Mouse (Mus musculus) stomach, postnatal 0 days (tissue): ENCODE data around the gene Alyref2. TPM values are rescaled to one million over a fixed set of nuclear protein-coding genes. Genes with fewer than 3 reads are reported as not detected.
A peak's percentile ranks its signal among the peaks of the same experiment; 100 is the strongest.

Experiments
- ATAC-seq: fragments of 200-750 bp; cut with Nextera tagmentation; 2 replicates; pipeline ENCODE4 v1.8.0; 2017; ENCODE audit not compliant: low FRiP score, low TSS enrichment
- DNase-seq: peaks from one replicate; pipeline ENCODE4 v3.0.0-alpha.2; 2016; ENCODE audit warnings: low spot score
- H3K27ac ChIP-seq: fragments of 300-500 bp; sonication (generic); replicated peaks from 2 replicates; pipeline ENCODE4 v1.5.1; 2014; ENCODE audit warnings: mild to moderate bottlenecking, control low read depth
- H3K27me3 ChIP-seq: fragments of 300-500 bp; sonication (generic); 2 replicates; pipeline ENCODE4 v1.6.1; 2014; ENCODE audit warnings: low read length; ENCODE audit not compliant: control insufficient read depth, insufficient read depth
- H3K36me3 ChIP-seq: fragments of 300-500 bp; sonication (generic); 2 replicates; pipeline ENCODE4 v1.6.1; 2014; ENCODE audit warnings: low read length, mixed read lengths; ENCODE audit not compliant: control insufficient read depth, insufficient read depth
- H3K4me1 ChIP-seq: fragments of 300-500 bp; sonication (generic); replicated peaks from 2 replicates; pipeline ENCODE4 v1.6.1; 2014; ENCODE audit warnings: antibody characterized with exemption; ENCODE audit not compliant: control insufficient read depth, insufficient read depth
- H3K4me2 ChIP-seq: fragments of 300-500 bp; sonication (generic); replicated peaks from 2 replicates; pipeline ENCODE4 v1.6.1; 2014; ENCODE audit warnings: low read depth, mild to moderate bottlenecking, control low read depth, moderate library complexity
- H3K4me3 ChIP-seq: fragments of 300-500 bp; sonication (generic); 2 replicates; pipeline ENCODE4 v1.5.1; 2014; ENCODE audit warnings: low read depth, low read length, control low read depth
- H3K9ac ChIP-seq: fragments of 300-500 bp; sonication (generic); 2 replicates; pipeline ENCODE4 v1.6.1; 2014; ENCODE audit warnings: mild to moderate bottlenecking, low read length, control low read depth, mixed read lengths
- H3K9me3 ChIP-seq: fragments of 300-500 bp; sonication (generic); 2 replicates; pipeline ENCODE4 v1.6.1; 2016; ENCODE audit warnings: low read length; ENCODE audit not compliant: control insufficient read depth
- CTCF ChIP-seq: IDR thresholded peaks from 2 replicates; pipeline ENCODE4 v1.5.1; 2016; ENCODE audit warnings: antibody characterized with exemption, low read depth, mild to moderate bottlenecking, moderate library complexity
- EP300 ChIP-seq: optimal IDR thresholded peaks from 2 replicates; pipeline ENCODE3; 2016; ENCODE audit warnings: antibody characterized with exemption
- WGBS: fragments of 180-500 bp; shearing (Covaris S2); extraction: QIAGEN DNeasy Blood & Tissue Kit; methylation state at CpG from one replicate; pipeline ENCODE4 v1.1.7; 2014; 5-methylcytosine and 5-hydroxymethylcytosine counted together
- polyA plus RNA-seq: library from polyadenylated mRNA; unstranded; fragments of >200 nt; fragmentation: Nextera tagmentation; extraction: Ambion mirVana; gene quantifications from 2 replicates; pipeline ENCODE4 v1.2.1, GENCODE M21; 2015

Gene Alyref2
- polyA plus RNA-seq, 1 experiment from 2014 or later, result 11.2 TPM

DNA sequence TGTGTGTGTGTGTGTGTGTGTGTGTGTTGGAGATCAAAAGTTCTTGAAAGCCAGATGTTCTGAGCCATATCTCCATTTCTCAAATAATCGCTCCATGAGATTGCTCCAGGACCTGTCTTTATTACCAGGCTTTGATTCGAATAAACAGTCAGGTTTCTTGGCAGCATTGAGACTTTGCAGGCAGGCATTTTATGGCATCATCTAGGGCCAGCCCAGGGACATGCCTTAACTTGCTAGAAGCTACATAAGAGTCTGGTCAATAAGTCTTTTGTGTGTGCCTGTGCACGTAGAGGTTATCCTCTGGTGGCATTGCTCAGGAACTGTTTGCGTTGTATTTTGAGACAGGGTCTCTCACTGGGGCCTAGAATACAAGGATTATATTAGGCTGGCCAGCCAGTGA lies 29.8 kb upstream of the Alyref2 start:
- DNase-seq (no peak), ATAC-seq (no peak)
- no peak for TF ChIP-seq EP300
- no peak for TF ChIP-seq CTCF
- H3K36me3 ChIP-seq, result no peaks in the 10 kb centered on the region
- H3K4me2 ChIP-seq, result no peak overlapping the region
- H3K4me1 ChIP-seq, result no peaks in the 10 kb centered on the region
- H3K27me3 ChIP-seq, result no peaks in the 10 kb centered on the region
- no peak overlapping the region for H3K27ac ChIP-seq
- no peak overlapping the region for H3K4me3 ChIP-seq
- 61% methylated on average over 4 of the region's 4 CpGs for WGBS
- no peak overlapping the region for H3K9ac ChIP-seq
- no peaks in the 10 kb centered on the region for H3K9me3 ChIP-seq

DNA sequence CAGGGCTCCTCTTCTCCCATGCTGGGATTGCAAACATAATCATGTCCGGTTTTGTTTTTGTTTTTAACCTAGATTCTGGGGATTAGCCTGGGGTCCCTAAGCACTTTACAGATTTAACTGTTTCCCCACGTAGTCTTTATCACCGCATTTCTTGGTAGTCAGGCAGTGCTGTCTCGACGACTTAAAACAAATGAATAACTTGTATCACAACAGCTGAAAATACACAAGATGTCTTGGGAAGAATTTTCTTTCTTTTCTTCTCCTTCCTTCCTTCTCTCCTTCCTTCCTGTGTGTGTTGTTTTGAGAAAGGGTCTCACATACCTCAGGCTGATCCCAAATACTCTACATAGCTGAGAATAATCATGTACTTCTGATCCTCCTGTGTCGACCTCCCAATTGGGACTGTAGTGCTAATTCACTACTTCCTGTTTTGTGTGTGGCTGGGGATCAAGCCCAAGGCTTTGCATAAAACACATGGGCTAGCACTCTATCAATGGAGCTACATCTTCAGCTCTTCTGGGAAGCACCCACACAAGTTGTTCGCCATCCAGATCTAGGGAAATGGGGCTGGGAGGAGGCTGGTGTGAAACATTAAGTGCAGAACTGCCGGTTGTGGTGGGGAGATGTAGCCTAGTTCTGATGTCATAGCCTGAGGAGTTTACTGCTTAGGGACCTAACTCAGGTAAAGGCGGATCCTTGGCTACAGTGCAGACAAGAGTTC lies 29.2 kb upstream of the Alyref2 start:
- Histone ChIP-seq H3K9me3 (no peaks in the 10 kb centered on the region), H3K36me3 (no peaks in the 10 kb centered on the region), H3K4me1 (no peaks in the 10 kb centered on the region), H3K27ac (no peak overlapping the region), H3K27me3 (no peaks in the 10 kb centered on the region), H3K9ac (no peak overlapping the region), H3K4me3 (no peak overlapping the region), H3K4me2 (no peak overlapping the region)
- no peak for TF ChIP-seq CTCF
- TF ChIP-seq EP300, result no peak
- DNase-seq, result no peak
- no peak for ATAC-seq
- 62% methylated on average over 9 of the region's 9 CpGs for WGBS

DNA sequence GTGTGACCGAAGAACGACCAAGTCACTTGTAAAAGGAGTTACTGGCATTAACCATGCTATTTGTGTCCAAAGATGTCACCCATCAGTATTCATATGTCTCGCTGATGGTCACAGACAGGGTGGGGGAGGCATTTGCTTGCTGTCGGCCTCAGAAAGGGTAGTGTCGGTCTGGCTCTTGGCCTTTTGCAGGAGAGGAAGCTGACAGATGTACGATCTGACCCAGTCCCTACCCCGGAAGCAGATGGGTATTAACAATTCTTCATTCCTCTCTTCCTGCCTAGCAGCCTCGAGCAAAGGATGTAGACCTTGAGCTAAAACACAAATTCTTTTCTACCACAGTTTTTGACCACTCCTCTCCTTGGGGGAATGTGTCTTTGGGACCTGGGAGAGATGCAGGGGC lies 26.2 kb upstream of the Alyref2 start:
- no peaks in the 10 kb centered on the region for H3K4me1 ChIP-seq
- H3K4me2 ChIP-seq, result no peak overlapping the region
- no peaks in the 10 kb centered on the region for H3K27me3 ChIP-seq
- peak overlapping the region; percentile 89 for H3K27ac ChIP-seq
- no peaks in the 10 kb centered on the region for H3K36me3 ChIP-seq
- H3K4me3 ChIP-seq, result no peak overlapping the region
- DNase-seq, result no peak
- H3K9ac ChIP-seq, result no peak overlapping the region
- ATAC-seq, result no peak
- TF ChIP-seq EP300, result no peak
- no peak for TF ChIP-seq CTCF
- 61% methylated on average over 8 of the region's 8 CpGs for WGBS
- H3K9me3 ChIP-seq, result no peaks in the 10 kb centered on the region

DNA sequence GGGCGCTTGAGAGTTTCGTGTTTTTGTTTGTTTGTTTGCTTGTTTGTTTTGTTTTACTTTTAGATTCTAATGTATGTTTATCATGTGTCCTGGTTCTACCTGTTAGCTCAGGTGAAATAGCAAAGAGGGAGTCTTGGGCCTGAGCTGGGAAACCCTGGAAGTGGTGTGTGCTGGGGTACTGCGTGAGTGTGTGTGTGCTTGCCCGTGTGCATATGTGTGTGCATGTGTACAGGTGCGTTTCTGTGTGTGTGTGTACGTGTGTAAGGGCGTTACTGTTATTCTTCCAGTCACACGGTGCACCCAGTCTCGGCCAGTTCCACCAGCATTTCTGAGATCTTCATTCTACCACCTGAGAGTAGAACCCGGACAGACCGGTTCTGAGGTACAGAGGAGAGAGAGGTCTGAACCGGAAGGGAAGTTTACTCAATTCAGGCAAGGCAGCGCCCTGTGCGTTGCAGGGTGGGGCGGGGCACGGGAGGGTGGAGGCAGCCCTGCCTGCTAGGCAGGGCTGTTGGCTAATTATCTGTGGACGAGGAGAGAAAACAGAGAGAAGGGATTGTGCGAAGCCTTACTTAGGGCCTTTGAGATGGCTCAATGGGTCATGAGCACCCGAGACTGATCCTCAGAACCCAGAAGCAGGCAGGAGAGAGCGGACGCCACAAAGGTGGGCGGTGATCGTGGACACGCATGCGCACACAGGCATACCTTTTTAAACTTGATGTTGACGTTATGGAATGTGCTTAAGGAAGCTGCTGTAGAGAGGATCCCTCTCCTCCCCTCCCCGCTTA lies 25.3 kb upstream of the Alyref2 start:
- peak overlapping the region; percentile 91 for H3K27ac ChIP-seq
- H3K36me3 ChIP-seq, result no peaks in the 10 kb centered on the region
- no peaks in the 10 kb centered on the region for H3K4me1 ChIP-seq
- H3K4me2 ChIP-seq, result peak overlapping the region; percentile 43
- no peak for TF ChIP-seq CTCF
- TF ChIP-seq EP300, result peak; percentile 69
- H3K9ac ChIP-seq, result no peak overlapping the region
- WGBS, result 44% methylated on average over 27 of the region's 27 CpGs
- peak; percentile 92 for DNase-seq
- peak; percentile 98 for ATAC-seq
- H3K9me3 ChIP-seq, result no peaks in the 10 kb centered on the region
- peak overlapping the region; percentile 23; the same call in 1 of the 2 replicates for H3K4me3 ChIP-seq
- H3K27me3 ChIP-seq, result no peaks in the 10 kb centered on the region

- Histone ChIP-seq H3K27me3 (no peaks in the 10 kb centered on the region), H3K27ac (no peak overlapping the region), H3K4me1 (no peaks in the 10 kb centered on the region), H3K4me3 (no peak overlapping the region), H3K9me3 (no peaks in the 10 kb centered on the region), H3K4me2 (no peak overlapping the region), H3K9ac (no peak overlapping the region), H3K36me3 (no peaks in the 10 kb centered on the region)
- TF ChIP-seq CTCF (peak; percentile 91), EP300 (no peak)
- peak; percentile 80 for DNase-seq
- peak; percentile 21 for ATAC-seq
- WGBS, result 31% methylated on average over 2 of the region's 2 CpGs
Measured at GRCm38 (mm10) chr1:171478968-171479367, 24.3 kb upstream of the Alyref2 start.

- 95% methylated on average over 13 of the region's 13 CpGs for WGBS
- no peak for DNase-seq
- no peak for ATAC-seq
- Histone ChIP-seq H3K9ac (no peak overlapping the region), H3K4me1 (no peaks in the 10 kb centered on the region), H3K4me2 (no peak overlapping the region), H3K9me3 (no peaks in the 10 kb centered on the region), H3K4me3 (no peak overlapping the region), H3K36me3 (no peaks in the 10 kb centered on the region), H3K27me3 (no peaks in the 10 kb centered on the region), H3K27ac (no peak overlapping the region)
- TF ChIP-seq EP300 (no peak), CTCF (no peak)
Measured at GRCm38 (mm10) chr1:171494241-171494640, 9.0 kb upstream of the Alyref2 start.
